Mouse (Mus musculus) gastrocnemius, adult 18-20 months (tissue): ENCODE measurements at regions not wholly inside any gene's neighbourhood (a gene's known extent, or its start where the extent isn't known, plus 50 kb on each side); places are given as distances from the start of the nearest gene placed in this dataset.
A peak's percentile ranks its signal among the peaks of the same experiment; 100 is the strongest.

Experiments
- DNase-seq: peaks from one replicate; pipeline ENCODE4 v3.0.0; 2021; ENCODE audit warnings: low spot score

DNA sequence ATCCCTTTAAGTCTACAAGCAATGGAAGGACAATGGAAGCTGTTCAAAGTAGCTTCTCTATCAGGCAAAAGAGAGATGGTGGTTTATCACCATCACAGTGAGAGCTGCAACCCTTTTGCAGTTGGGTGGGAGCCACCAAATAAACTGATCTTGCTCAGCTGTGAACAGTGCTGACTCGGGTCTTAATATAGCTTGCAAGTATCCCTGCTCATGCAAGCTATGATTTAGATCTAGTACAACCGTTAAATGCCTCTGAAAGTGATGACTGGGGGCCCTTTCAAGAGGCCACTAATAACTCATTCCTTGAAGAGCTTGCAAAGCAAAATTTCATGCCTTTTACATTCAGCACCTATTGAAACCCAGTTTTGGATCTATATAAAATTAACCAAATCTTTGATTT lies 1154.5 kb upstream of the Lrrtm3 start:
- no peak for DNase-seq

DNA sequence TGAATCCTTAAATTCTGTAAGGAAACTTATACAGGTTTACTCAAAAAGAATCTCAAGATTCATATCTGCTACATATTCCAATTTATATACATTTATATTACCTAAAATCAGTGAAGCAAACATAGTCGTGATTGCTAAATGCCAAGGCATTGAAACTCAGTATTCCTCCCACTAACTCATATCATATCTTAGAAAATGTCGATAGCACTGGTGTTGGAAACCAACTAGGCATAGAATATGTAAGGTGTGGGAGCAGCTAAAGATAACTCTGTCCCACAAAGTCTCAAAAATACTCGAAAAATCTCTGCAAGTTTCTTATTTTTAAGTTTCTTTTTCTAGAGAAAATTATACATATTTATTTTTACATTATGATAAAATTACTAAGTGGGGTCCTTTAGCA lies 1134.1 kb upstream of the Lrrtm3 start:
- DNase-seq: no peak

DNA sequence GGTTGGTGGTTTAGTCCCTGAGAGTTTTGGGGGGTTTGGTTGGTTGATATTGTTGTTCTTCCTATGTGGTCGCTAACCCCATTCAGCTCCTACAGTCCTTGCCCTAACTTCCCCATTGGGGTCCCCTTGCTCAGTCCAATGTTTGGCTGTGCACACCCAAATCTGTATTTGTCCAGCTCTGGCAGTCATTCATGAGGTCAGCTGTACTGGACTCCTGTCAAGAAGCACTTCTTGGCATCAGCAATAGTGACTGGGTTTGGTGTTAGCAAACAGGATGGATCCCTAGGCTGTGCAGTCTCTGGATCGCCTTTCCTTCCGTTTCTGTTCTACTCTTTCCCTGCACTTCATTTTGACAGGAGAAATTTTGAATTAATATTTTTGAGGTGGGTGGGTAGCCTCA lies 1131.1 kb upstream of the Lrrtm3 start:
- no peak for DNase-seq

DNA sequence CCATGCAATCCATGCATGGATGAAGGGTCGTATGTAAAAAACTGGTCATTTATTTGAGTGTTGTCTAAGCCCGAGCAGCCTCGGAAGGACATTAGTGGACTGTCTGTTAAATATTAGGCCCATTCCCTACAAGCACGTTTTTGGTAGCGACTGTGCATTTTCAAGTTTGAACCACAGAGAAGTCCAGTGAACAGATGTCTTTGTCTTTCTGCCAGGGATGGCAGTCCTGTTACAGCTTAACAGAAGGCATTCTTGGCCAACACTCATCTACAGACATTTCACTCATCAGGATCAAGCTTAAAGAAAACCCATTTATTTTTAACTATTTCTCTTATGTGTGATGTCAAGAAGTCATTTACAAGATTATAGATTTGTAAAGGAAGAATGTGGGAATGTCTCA lies 1129.2 kb upstream of the Lrrtm3 start:
- DNase-seq: no peak

DNA sequence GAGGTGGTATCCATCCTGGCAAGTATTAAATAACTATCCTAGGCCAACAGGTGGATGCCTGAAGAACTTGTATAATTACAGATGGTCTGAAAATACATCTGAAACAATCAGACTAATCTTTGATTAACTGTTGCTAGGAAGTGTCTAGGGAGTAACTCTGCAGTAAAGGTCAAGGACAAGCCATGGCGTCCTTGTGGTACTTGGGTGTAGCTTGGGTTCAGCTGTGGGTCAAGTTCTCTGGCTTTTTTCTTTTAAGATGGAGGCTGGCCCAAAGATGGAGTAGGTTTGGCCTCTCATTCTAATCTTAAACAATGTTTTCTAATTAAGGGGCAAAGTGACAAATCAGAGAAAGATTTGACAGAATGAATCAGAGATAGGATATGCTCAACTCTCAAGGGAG lies 1126.1 kb upstream of the Lrrtm3 start:
- no peak for DNase-seq

DNA sequence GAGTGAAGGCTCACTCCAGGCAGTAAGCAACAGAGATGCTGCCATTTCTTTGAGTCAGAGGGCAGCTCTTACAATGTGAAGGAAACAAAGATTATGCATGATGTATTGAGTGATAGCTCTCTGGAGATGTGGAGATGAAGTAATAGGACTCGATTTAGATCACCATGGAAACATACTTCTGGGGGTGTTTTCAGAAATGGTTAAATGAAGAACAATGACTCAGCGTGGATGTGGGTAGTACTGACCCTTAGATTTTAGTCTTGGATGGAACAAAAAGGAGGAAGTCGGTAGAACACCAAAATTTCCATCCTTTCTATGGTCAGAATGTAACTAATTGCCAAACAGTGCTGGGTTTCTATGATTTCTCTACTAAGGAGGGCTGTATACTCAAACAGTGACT lies 1125.1 kb upstream of the Lrrtm3 start:
- DNase-seq: no peak

DNA sequence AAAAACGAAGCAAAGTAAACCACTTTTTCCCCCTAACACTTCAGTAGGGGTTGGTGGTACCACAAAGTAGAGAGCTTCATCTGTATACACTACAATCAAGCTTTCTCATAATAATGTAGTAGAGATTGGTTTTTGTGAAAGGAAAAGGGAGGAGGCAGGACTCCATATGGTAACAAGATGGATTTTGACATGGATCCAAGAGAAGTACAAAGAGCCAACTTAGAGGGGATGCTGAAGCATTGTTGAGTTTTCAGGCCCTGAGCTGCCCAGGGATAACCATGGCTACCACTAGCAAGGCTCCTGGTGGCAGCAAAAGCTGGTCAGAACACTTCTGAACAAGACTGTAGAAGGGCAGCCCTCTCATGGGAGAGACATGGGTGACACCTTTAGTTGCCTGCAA lies 1093.6 kb upstream of the Lrrtm3 start:
- no peak for DNase-seq

DNA sequence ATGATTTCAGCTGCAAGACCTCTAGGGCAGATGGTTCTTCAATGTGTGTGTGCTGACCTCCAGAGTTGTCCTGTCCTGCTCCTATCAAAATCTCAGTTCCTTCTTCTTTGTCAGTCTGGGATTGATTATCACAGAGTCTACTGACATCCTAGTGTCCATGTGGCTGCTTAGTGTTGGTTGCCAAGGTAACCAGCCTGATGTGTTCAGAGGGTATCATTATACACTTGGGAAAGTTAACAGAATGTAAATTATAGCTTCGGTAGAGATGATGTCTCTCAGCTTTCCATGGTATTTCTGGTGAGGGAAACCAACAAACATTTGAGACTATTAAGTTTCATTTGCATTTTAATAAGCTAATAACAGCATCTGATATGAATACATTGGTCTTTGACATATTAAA lies 1092.5 kb upstream of the Lrrtm3 start:
- no peak for DNase-seq

DNA sequence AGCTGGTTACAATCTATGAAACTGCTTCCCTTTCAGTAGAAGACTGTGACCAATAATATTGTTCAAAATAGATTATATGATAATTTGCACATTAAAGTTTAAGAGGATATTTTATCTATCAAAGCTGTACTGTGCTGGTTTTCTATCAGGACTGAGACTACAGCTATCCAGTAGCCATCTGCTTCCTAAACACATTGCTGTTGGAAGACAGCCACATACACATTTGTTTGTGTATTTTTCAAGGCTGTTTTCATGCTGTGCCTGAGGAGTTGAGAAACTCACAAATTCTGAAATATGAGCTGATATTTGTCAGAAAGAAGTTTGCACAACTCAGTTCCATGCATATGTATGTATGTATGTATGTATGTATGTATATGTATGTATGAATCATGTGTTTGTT lies 1089.0 kb upstream of the Lrrtm3 start:
- no peak for DNase-seq

DNA sequence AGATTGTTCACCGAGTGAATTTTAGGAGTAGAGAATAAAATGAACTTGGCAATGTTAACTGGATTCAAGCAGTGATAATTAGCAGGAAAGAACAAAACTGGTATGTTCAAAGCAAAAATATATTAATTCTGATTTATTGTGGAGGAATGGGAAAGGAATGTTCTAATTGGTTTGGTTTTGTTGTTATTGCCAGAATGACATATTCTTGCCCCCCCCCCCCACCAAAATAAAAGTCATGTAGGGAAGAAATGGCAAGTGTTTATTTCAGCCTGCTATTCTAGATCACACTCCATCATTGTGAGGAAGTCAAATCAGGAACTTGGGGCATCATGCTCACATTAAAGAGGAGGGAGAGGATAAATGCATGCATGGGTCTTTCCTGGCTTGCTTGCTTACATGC lies 1064.1 kb upstream of the Lrrtm3 start:
- DNase-seq: no peak

DNA sequence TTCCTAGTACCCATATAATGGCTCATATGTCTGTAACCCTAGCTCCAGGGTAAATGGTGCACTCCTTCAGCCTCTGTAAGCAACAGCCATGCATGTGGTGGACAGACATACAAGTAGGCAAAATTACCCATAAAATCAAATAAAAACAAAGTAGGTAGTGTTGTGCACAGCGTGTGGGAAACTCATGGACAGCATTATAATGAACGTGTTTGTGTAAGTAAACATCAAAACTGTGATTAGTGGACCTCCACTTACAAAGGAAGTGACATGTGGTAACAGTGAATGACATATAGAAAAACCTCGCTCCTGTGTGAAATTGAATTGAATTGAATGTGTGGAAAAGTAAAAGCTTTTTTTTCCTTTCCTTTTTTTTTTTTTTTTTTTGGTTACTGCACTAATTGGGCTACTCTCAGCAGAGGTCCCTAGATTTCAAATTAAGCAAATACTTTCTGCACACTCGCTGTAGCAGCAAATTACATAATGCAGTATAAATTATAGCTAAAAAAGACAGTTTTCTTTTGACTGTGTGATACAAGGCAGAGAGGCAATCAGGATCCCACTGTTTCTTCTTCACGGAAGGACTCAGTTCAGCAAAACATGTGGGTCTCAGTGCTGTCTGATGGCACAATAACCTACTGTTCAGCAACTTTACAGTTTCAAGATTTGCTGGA lies 1035.0 kb upstream of the Lrrtm3 start:
- no peak for DNase-seq

DNA sequence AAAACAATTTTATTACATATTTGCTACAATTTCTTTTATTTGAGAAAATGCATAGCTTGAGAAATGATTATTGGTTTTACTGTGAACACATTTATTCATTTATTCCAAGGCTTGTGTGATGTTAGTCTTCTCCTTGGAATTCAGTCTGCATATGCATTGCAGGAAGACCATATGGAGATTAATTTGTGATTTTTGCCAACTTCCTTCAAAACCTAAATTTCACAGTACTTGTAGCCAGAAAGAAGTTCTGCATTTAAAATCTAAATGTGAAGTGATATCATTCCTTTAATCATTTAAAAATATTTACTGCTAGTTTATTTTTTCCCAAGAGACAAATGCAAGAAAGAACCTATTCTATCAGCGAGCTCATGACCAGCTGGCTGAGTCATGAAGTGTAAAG lies 1028.1 kb upstream of the Lrrtm3 start:
- DNase-seq: no peak

DNA sequence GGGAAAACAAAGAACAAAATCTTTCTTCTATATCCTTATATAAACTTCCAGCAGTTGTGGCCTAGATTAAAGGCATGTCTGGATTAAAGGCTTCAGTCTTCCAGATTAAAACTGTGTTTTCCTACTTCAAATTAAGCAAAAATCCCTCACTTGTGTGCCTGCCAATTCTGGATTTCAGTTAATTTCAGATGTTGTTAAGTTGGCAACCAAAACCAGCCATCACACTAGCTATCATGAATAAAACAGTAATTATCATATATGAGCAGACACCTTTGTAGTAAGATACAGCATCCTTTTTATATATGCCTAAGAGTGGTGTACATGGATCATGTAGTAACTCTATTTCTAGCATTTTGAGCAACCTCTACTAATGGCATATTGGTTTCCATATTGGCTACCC lies 1024.5 kb upstream of the Lrrtm3 start:
- DNase-seq: no peak

DNA sequence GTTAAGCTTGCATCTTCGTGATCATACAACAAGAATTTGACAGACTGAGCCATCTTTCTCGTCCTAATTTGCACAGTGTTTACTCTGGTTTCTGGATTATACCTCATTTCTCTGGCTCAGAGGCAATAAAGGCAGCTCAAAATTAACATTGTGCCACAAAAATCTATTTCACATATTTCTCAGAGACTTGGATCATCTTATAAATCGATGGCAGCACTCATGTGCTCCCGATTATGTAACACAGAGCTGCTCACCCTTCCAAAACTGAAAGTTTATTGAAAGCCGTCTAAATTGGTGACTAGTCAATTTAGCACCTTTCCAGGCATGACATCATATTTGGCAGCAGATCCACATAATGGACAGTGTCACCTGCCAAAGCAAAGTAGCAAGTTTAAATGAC lies 1020.7 kb upstream of the Lrrtm3 start:
- peak; percentile 2 for DNase-seq

DNA sequence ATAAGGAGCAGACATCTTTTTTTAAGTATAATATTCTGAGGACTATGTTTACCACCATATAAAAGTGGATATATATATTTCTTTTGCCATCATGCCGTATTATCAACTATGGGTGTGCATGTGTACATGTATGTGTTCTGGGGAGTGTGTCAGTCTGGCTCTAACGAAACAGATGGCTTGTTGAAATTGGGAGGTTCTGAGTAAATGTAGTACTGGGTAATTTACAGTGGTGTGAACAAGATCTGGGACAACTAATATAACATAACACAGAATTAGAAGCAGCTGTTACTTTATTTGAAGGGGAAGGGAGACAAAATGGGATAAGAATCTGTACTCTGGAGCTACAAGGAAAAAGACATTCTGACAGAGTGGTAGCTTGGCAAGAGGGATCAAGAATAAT lies 1017.3 kb upstream of the Lrrtm3 start:
- no peak for DNase-seq

DNA sequence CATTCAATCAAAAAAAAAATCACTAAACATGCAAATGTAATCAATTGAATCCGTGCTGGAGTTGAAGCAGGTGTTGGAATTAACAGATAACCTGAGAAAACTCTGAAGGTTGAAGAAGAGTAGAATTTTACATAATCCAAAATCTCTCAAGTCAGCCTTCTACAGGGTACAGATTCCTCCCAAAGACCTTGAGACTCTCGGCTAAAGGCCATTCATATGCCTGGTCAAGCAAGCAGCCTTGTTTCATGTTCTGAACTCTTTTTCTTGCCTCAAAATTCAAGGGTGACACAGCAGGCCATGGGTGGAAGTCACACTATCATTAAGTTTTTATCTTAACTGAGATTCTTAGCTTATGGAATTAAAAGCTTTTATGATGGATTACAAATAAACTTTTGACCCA lies 994.4 kb upstream of the Lrrtm3 start:
- DNase-seq: no peak

DNA sequence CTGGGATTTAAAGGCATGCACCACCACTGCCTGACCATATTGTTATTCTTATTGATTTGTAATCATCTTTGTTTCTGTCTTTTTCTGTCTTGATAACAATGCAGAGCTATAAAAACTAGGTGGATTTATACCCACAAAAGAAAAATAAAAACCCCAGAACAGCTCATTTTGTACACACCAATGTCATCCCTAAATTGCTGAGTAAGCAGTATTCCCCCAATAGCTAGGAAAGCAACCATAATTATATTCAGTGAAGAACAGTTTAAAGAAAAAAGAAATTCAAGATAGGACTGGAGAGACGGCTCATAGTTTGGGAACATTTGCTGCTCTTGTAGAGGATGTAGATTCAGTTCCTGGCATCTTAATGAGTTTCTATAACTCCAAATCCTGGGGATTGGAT lies 991.6 kb upstream of the Lrrtm3 start:
- no peak for DNase-seq

DNA sequence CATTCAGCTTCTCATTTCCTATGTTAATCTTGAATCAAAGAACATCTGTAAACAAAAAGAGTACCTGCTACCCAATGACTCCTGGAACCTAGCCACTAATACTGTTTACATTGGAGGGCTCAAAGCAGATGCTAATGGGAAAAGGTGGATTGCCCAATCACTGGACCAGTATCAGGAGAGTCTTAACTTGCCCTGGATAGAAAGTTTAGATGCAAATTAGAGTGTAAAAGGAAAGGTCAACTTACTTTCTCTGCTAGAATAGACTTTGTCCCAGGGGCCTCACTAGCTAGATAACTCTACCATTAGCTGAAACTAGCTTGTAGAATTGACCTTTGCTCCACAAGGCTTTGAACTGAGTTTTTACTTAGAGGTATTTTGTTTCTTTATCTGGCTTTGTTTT lies 968.0 kb upstream of the Lrrtm3 start:
- no peak for DNase-seq
